Mouse (Mus musculus) CH12.LX (cell line): ENCODE results near the gene Slc30a6. TPM values are rescaled to one million over a fixed set of nuclear protein-coding genes. Genes with fewer than 3 reads are reported as not detected.

Experiments
- DNase-seq: peaks from one replicate; pipeline ENCODE4 v3.0.0-alpha.2; 2013; ENCODE audit errors: extremely low read depth
- H3K27ac ChIP-seq: 2 replicates; pipeline ENCODE4 v1.5.1; 2012; ENCODE audit warnings: low read depth, mild to moderate bottlenecking, control low read depth, moderate library complexity; ENCODE audit not compliant: insufficient read depth
- H3K27me3 ChIP-seq: replicated peaks from 2 replicates; pipeline ENCODE3; 2012; ENCODE audit warnings: inconsistent platforms
- H3K36me3 ChIP-seq, 2 experiments: replicated peaks in 1 of 2; 2 replicates each; pipeline versions ENCODE3 to v1.6.1; 2012; ENCODE audit warnings: inconsistent platforms in 1 of 2, low read length in 1 of 2, mild to moderate bottlenecking in 1 of 2, mixed read lengths in 1 of 2, moderate library complexity in 1 of 2; ENCODE audit not compliant: control insufficient read depth in 1 of 2, insufficient read depth in 1 of 2
- H3K4me1 ChIP-seq, 2 experiments: 2 replicates each; pipeline ENCODE4 v1.6.1; 2012; ENCODE audit warnings: inconsistent platforms in 1 of 2, moderate library complexity in 1 of 2; ENCODE audit not compliant: insufficient read depth in 2 of 2, control insufficient read depth in 1 of 2
- H3K4me2 ChIP-seq: 2 replicates; pipeline ENCODE4 v1.6.1; 2012; ENCODE audit warnings: low read depth, mild to moderate bottlenecking, control low read depth; ENCODE audit not compliant: poor library complexity, insufficient read depth, severe bottlenecking
- H3K4me3 ChIP-seq, 3 experiments: fragments of 150-350 bp in 1 of 3; sonication (generic) in 1 of 3; replicated peaks in 1 of 3; 2 replicates each; pipeline versions ENCODE3 to v1.5.1; 2011 to 2012; ENCODE audit warnings: low read depth in 2 of 3, low read length in 2 of 3, mild to moderate bottlenecking in 2 of 3, moderate library complexity in 2 of 3, control low read depth in 1 of 3, improper control_type of control experiment in 1 of 3, inconsistent platforms in 1 of 3, mixed read lengths in 1 of 3; ENCODE audit not compliant: poor library complexity in 1 of 3
- H3K79me2 ChIP-seq: replicated peaks from 2 replicates; pipeline ENCODE4 v1.6.1; 2012; ENCODE audit warnings: mild to moderate bottlenecking, moderate library complexity; ENCODE audit not compliant: control insufficient read depth, poor library complexity, insufficient read depth, severe bottlenecking; ENCODE audit errors: extremely low read depth
- H3K9ac ChIP-seq: 2 replicates; pipeline ENCODE4 v1.6.1; 2012; ENCODE audit warnings: low read depth, mild to moderate bottlenecking, control low read depth, moderate library complexity; ENCODE audit not compliant: insufficient read depth
- H3K9me3 ChIP-seq: replicated peaks from 2 replicates; pipeline ENCODE3; 2012; ENCODE audit warnings: low read length, inconsistent platforms, mixed read lengths
- BHLHE40 ChIP-seq: IDR thresholded peaks from 2 replicates; pipeline ENCODE4 v1.6.1; 2011; ENCODE audit warnings: mild to moderate bottlenecking, low read depth, low read length, improper control_type of control experiment
- CHD2 ChIP-seq: IDR thresholded peaks from 2 replicates; pipeline ENCODE4 v1.6.1; 2011; ENCODE audit warnings: low read length, improper control_type of control experiment
- CTCF ChIP-seq, 2 experiments: IDR thresholded peaks in 1 of 2; conservative IDR thresholded peaks in 1 of 2; 2 replicates each; pipeline ENCODE4 v1.5.1; 2011 to 2012; ENCODE audit warnings: low read depth in 2 of 2, low read length in 2 of 2, improper control_type of control experiment in 1 of 2, inconsistent platforms in 1 of 2, mild to moderate bottlenecking in 1 of 2, moderate library complexity in 1 of 2
- EP300 ChIP-seq: IDR thresholded peaks from 2 replicates; pipeline ENCODE4 v1.6.1; 2011; ENCODE audit warnings: low read length, improper control_type of control experiment
- GABPA ChIP-seq: IDR thresholded peaks from 2 replicates; pipeline ENCODE4 v1.6.1; 2012; ENCODE audit warnings: low read depth, low read length, improper control_type of control experiment, inconsistent platforms; ENCODE audit not compliant: insufficient replicate concordance
- IRF4 ChIP-seq: IDR thresholded peaks from 2 replicates; pipeline ENCODE4 v1.6.1; 2014; ENCODE audit warnings: low read depth, mild to moderate bottlenecking, inconsistent platforms, low read length, improper control_type of control experiment
- JUN ChIP-seq: IDR thresholded peaks from 2 replicates; pipeline ENCODE4 v1.6.1; 2011; ENCODE audit warnings: low read depth, mild to moderate bottlenecking, low read length, improper control_type of control experiment, moderate library complexity; ENCODE audit not compliant: insufficient read depth
- JUND ChIP-seq: conservative IDR thresholded peaks from 2 replicates; pipeline ENCODE4 v1.6.1; 2011; ENCODE audit warnings: low read depth, low read length, improper control_type of control experiment
- KAT2A ChIP-seq: IDR thresholded peaks from 2 replicates; pipeline ENCODE4 v1.6.1; 2012; ENCODE audit warnings: low read length, improper control_type of control experiment, inconsistent platforms; ENCODE audit not compliant: insufficient replicate concordance
- MAFK ChIP-seq: IDR thresholded peaks from 2 replicates; pipeline ENCODE4 v1.6.1; 2011; ENCODE audit warnings: low read length, improper control_type of control experiment; ENCODE audit not compliant: insufficient replicate concordance
- MAX ChIP-seq: IDR thresholded peaks from 2 replicates; pipeline ENCODE4 v1.6.1; 2011; ENCODE audit warnings: low read length, improper control_type of control experiment
- MAZ ChIP-seq: IDR thresholded peaks from 2 replicates; pipeline ENCODE4 v1.6.1; 2012; ENCODE audit warnings: low read depth, mild to moderate bottlenecking, inconsistent platforms, low read length, improper control_type of control experiment, moderate library complexity
- MEF2A ChIP-seq: IDR thresholded peaks from 2 replicates; pipeline ENCODE4 v1.6.1; 2014; ENCODE audit warnings: low read depth, mild to moderate bottlenecking, inconsistent platforms, low read length, improper control_type of control experiment, borderline replicate concordance
- MXI1 ChIP-seq: IDR thresholded peaks from 2 replicates; pipeline ENCODE4 v1.6.1; 2011; ENCODE audit warnings: mild to moderate bottlenecking, low read depth, low read length, improper control_type of control experiment
- NRF1 ChIP-seq: IDR thresholded peaks from 2 replicates; pipeline ENCODE4 v1.6.1; 2014; ENCODE audit warnings: low read depth, mild to moderate bottlenecking, inconsistent platforms, low read length, improper control_type of control experiment, moderate library complexity
- POLR2AphosphoS2 ChIP-seq: IDR thresholded peaks from 2 replicates; pipeline ENCODE4 v1.6.1; 2011; ENCODE audit warnings: low read depth, low read length, improper control_type of control experiment
- RAD21 ChIP-seq: IDR thresholded peaks from 2 replicates; pipeline ENCODE4 v1.6.1; 2011; ENCODE audit warnings: low read depth, mild to moderate bottlenecking, low read length, improper control_type of control experiment, moderate library complexity
- SMC3 ChIP-seq: IDR thresholded peaks from 2 replicates; pipeline ENCODE4 v1.6.1; 2011; ENCODE audit warnings: low read depth, low read length, improper control_type of control experiment
- UBTF ChIP-seq: IDR thresholded peaks from 2 replicates; pipeline ENCODE4 v1.6.1; 2012; ENCODE audit warnings: low read depth, mild to moderate bottlenecking, inconsistent platforms, low read length, improper control_type of control experiment, moderate library complexity
- dilution Hi-C: fragments of 300-500 bp; cut with MboI; formaldehyde crosslinking; loops from 2 replicates; pipeline ENCODE4 v1.14.3; 2020; ENCODE audit warnings: low sequenced_read_pairs; ENCODE audit not compliant: extremely low pct_unique_long_range_greater_than_20kb, extremely low pct_ligation_motif_present
- in situ Hi-C: fragments of 300-500 bp; cut with MboI; formaldehyde crosslinking; loops from 3 replicates; pipeline ENCODE4 v1.14.3; 2019; ENCODE audit warnings: low sequenced_read_pairs, low pct_ligation_motif_present, low pct_unique_long_range_greater_than_20kb, mixed read lengths
- polyA plus RNA-seq: library from polyadenylated mRNA; unstranded; fragments of >175 nt; gene quantifications from 2 replicates; pipeline ENCODE4 v1.2.1, GENCODE M21; 2012; ENCODE audit warnings: low read depth; ENCODE audit not compliant: insufficient read length
- total RNA-seq, 2 experiments: library from RNA; depleted of rRNA; stranded (reverse); fragments of 300-350 nt in 1 of 2; fragments of >200 nt in 1 of 2; gene quantifications; 2 replicates each; pipeline ENCODE4 v1.2.3; 2012 to 2014

Slc30a6 gene
- total and polyA plus RNA-seq, 3 experiments, result 16.8 to 27.2 (median 19.7) TPM

DNA sequence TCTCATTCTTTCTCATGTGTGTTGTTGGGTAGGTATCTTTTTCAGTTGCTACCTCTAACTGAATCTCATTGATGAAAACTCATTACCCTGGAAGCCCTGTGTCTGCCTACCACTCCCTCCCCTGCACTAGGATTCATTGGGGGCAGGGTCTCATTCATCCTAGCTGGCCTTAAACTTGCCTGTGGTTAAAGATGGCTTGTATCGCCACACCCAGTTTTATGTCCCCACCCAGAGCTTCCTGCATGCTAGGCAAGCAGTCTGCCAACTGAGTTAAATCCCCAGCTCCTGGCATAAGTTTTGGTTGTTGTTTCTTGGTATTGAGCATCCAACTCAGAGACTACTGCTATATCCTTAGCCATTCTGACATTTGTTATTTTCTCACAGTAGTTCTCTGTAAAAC lies 31.8 kb upstream of the Slc30a6 start:
- Histone ChIP-seq H3K4me2 (no peak overlapping the region), H3K4me1 (no peaks in the 10 kb centered on the region), H3K27me3 (no peaks in the 10 kb centered on the region), H3K4me3 (no peak overlapping the region), H3K9me3 (no peaks in the 10 kb centered on the region), H3K36me3 (peaks cover 6 to 53% of the 10 kb centered on the region in 2 experiments), H3K79me2 (no peaks in the 10 kb centered on the region), H3K9ac (no peak overlapping the region), H3K27ac (no peak overlapping the region)
- no peak for TF ChIP-seq UBTF
- no peak for TF ChIP-seq MXI1
- DNase-seq, result no peak
- in situ Hi-C loops (no loop called here), dilution Hi-C loops (no loop called here)

DNA sequence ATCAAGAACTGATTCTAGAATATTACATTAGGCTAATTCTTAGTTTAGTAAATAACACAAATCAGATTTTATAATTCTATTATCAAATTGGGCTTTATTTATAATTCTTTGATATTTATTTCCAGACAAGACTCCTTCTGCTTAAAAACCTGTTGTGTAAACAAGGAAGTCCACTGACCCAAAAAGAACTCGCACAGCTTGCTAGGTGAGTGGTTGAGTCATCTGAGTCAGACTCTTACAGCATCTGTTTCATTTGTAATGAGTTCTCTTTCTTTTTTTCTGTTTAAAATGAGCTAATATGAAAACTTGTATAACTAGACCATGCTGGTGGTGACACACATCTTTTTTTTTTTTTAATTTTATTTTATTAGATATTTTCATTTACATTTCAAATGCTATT lies 18.5 kb upstream of the Slc30a6 start:
- Histone ChIP-seq H3K4me2 (no peak overlapping the region), H3K27me3 (no peaks in the 10 kb centered on the region), H3K36me3 (peaks cover 31 to 59% of the 10 kb centered on the region in 2 experiments), H3K79me2 (no peaks in the 10 kb centered on the region), H3K27ac (no peak overlapping the region), H3K9ac (no peak overlapping the region), H3K4me1 (no peaks in the 10 kb centered on the region), H3K9me3 (no peaks in the 10 kb centered on the region), H3K4me3 (no peak overlapping the region)
- in situ Hi-C loops (no loop called here), dilution Hi-C loops (no loop called here)
- DNase-seq, result no peak
- TF ChIP-seq MAZ (no peak), EP300 (no peak), CTCF (conservative IDR thresholded peaks at IDR 0.05 in 1 of 2, IDR thresholded peaks at IDR 0.05 in 1 of 2; ENCODE audit: low read depth in 2 of 2, low read length in 2 of 2) (no peak), SMC3 (no peak), MAX (no peak), NRF1 (no peak), JUN (no peak), RAD21 (no peak), CHD2 (no peak), KAT2A (no peak), MEF2A (no peak), MAFK (no peak), JUND (no peak), IRF4 (no peak), GABPA (no peak), BHLHE40 (no peak), POLR2AphosphoS2 (no peak)
